Mouse (Mus musculus) liver, adult 2 months (tissue): ENCODE measurements around the gene St7.
"Not testable (repeated sequence)": the region's sequence is repeated elsewhere in the genome, so short reads cannot be mapped to it uniquely, and the experiment has no call there.

Experiments
- CTCF ChIP-seq: fragments of 200-500 bp; IDR thresholded peaks from 2 replicates; pipeline ENCODE4 v1.5.1; 2011; ENCODE audit warnings: low read depth, low read length, control low read depth
- POLR2A ChIP-seq: fragments of 200-500 bp; IDR thresholded peaks from 2 replicates; pipeline ENCODE4 v1.6.1; 2011; ENCODE audit warnings: low read length, control low read depth; ENCODE audit not compliant: insufficient read depth; ENCODE audit errors: extremely low read depth

- TF ChIP-seq CTCF, POLR2A: not testable (repeated sequence)
These were observed 11.3 kb downstream of the St7 start for GRCm38 (mm10) chr6:17704038-17704437.
